Mouse (Mus musculus) C3H10T1/2 (cell line): ENCODE results near the gene Nxf1. TPM values are rescaled to one million over a fixed set of nuclear protein-coding genes. Genes with fewer than 3 reads are reported as not detected.

Source experiments
- polyA plus RNA-seq, 2 experiments: library from polyadenylated mRNA; unstranded; fragments of >200 nt; fragmentation: generic; extraction: Trizol; gene quantifications; one replicate each; pipeline ENCODE4 v1.2.1; 2012; ENCODE audit warnings: missing spikeins in 2 of 2

Nxf1 gene
- polyA plus RNA-seq, 2 experiments, result 63.1 to 106 TPM

Other genes starting within 250 kb of the Nxf1 start
- gene Slc22a8, start 165.8 kb upstream of the Nxf1 start, polyA plus RNA-seq, result not detected
- gene Slc22a6, start 139.0 kb upstream of the Nxf1 start, polyA plus RNA-seq, result not detected
- under 1 TPM; 0.01 to 0.09 TPM for gene Chrm1, start 93.3 kb upstream of the Nxf1 start, polyA plus RNA-seq
- gene Slc3a2, start 33.7 kb upstream of the Nxf1 start, polyA plus RNA-seq, result 100 to 1,000 TPM; 109 to 260 TPM
- 100 to 1,000 TPM in 1 of 2 experiments, 10 to 100 TPM in 1; 60.8 to 195 TPM for gene Wdr74, start 21.2 kb upstream of the Nxf1 start, polyA plus RNA-seq
- gene 1700092M07Rik, start 16.4 kb upstream of the Nxf1 start, polyA plus RNA-seq, result 1 to 10 TPM; 1.5 to 1.8 TPM
- 100 to 1,000 TPM in 1 of 2 experiments, 10 to 100 TPM in 1; 33.2 to 112 TPM for gene Stx5a, start 15.7 kb upstream of the Nxf1 start, polyA plus RNA-seq
- gene Tmem223, start 13.9 kb downstream of the Nxf1 start, polyA plus RNA-seq, result 100 to 1,000 TPM; 211 to 253 TPM
- 10 to 100 TPM; 43.2 to 61.1 TPM for gene Tmem179b, start 17.4 kb downstream of the Nxf1 start, polyA plus RNA-seq
- gene Taf6l, start 29.3 kb downstream of the Nxf1 start, polyA plus RNA-seq, result 10 to 100 TPM; 24.9 to 37.5 TPM
- gene Polr2g, start 41.5 kb downstream of the Nxf1 start, polyA plus RNA-seq, result 100 to 1,000 TPM; 100 to 147 TPM
- 1 to 10 TPM; 2.6 to 5.2 TPM for gene Zbtb3, start 45.5 kb downstream of the Nxf1 start, polyA plus RNA-seq
- gene Ttc9c, start 62.3 kb downstream of the Nxf1 start, polyA plus RNA-seq, result 10 to 100 TPM in 1 of 2 experiments, 1 to 10 TPM in 1; 1.9 to 14.9 TPM
- gene Hnrnpul2, start 62.9 kb downstream of the Nxf1 start, polyA plus RNA-seq, result 10 to 100 TPM in 1 of 2 experiments, 1 to 10 TPM in 1; 7.6 to 49.9 TPM
- gene AC129217.1, start 72.7 kb downstream of the Nxf1 start, polyA plus RNA-seq, result 1 to 10 TPM in 1 of 2 experiments, under 1 TPM in 1; 0.19 to 1.1 TPM
- gene Bscl2, start 80.4 kb downstream of the Nxf1 start, polyA plus RNA-seq, result 10 to 100 TPM; 11.7 to 29.0 TPM
- under 1 TPM; 0.04 to 0.41 TPM for gene Gng3, start 82.1 kb downstream of the Nxf1 start, polyA plus RNA-seq
- 1 to 10 TPM in 1 of 2 experiments, under 1 TPM in 1; 0.08 to 7.0 TPM for gene Lrrn4cl, start 93.7 kb downstream of the Nxf1 start, polyA plus RNA-seq
- gene Ubxn1, start 114.4 kb downstream of the Nxf1 start, polyA plus RNA-seq, result 100 to 1,000 TPM; 240 to 270 TPM
- gene Uqcc3, start 123.8 kb downstream of the Nxf1 start, polyA plus RNA-seq, result 10 to 100 TPM; 63.8 to 97.9 TPM
- gene Lbhd1, start 126.7 kb downstream of the Nxf1 start, polyA plus RNA-seq, result 1 to 10 TPM; 3.4 to 3.7 TPM
- not detected for gene Gm49403, start 126.9 kb downstream of the Nxf1 start, polyA plus RNA-seq
- 100 to 1,000 TPM in 1 of 2 experiments, 10 to 100 TPM in 1; 73.9 to 176 TPM for gene 1810009A15Rik, start 131.8 kb downstream of the Nxf1 start, polyA plus RNA-seq
- gene Gm49416, start 131.9 kb downstream of the Nxf1 start, polyA plus RNA-seq, result under 1 TPM in 1 of 2 experiments, not detected in 1; 0.18 TPM
- 10 to 100 TPM; 30.2 to 43.9 TPM for gene Ints5, start 135.9 kb downstream of the Nxf1 start, polyA plus RNA-seq
- gene Ganab, start 141.0 kb downstream of the Nxf1 start, polyA plus RNA-seq, result 100 to 1,000 TPM in 1 of 2 experiments, 10 to 100 TPM in 1; 43.4 to 137 TPM
- 10 to 100 TPM; 56.0 to 67.8 TPM for gene B3gat3, start 163.3 kb downstream of the Nxf1 start, polyA plus RNA-seq
- 10 to 100 TPM in 1 of 2 experiments, 1 to 10 TPM in 1; 5.9 to 12.1 TPM for gene Rom1, start 172.3 kb downstream of the Nxf1 start, polyA plus RNA-seq
- 10 to 100 TPM; 30.0 to 62.2 TPM for gene Eml3, start 172.5 kb downstream of the Nxf1 start, polyA plus RNA-seq
- gene Mta2, start 184.8 kb downstream of the Nxf1 start, polyA plus RNA-seq, result 10 to 100 TPM; 55.6 to 94.0 TPM
- gene Tut1, start 196.8 kb downstream of the Nxf1 start, polyA plus RNA-seq, result 10 to 100 TPM; 16.0 to 17.5 TPM
- 1,000 to 10,000 TPM in 1 of 2 experiments, 100 to 1,000 TPM in 1; 710 to 2,782 TPM for gene Eef1g, start 210.0 kb downstream of the Nxf1 start, polyA plus RNA-seq
- gene Ahnak, start 232.2 kb downstream of the Nxf1 start, polyA plus RNA-seq, result 100 to 1,000 TPM in 1 of 2 experiments, 10 to 100 TPM in 1; 26.0 to 103 TPM